Mouse (Mus musculus): ENCODE measurements at regions not wholly inside any gene's neighbourhood (a gene's known extent, or its start where the extent isn't known, plus 50 kb on each side); places are given as distances from the start of the nearest gene placed in this dataset.
"Not testable (repeated sequence)": the region's sequence is repeated elsewhere in the genome, so short reads cannot be mapped to it uniquely, and the experiment has no call there.

DNA sequence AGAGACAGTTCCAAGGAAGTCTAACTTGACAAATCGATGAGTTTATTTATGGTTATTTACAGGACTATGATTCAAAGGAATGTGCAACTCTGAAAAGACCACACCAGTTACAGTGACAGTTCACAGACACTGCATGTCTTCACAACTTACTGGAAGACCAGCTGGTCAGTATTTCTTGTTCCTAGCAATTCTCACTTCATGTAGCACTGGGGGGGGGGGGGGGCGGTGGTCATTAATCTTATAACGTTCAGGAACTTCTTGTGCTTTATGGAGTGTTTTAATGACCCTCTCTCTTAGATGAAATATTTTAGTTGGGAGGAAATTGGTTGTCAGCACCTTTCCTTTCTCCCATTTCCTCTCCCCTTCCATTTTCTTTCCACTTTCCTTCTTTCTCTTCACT, 1752.1 kb upstream of the Cntnap5a start:
- H3K4me2 ChIP-seq (ENCODE audit: low read length): no peak overlapping the region
- no peaks in the 10 kb centered on the region for H3K36me3 ChIP-seq (ENCODE audit: control insufficient read depth, insufficient read depth, low read length)
- no peaks in the 10 kb centered on the region for H3K4me1 ChIP-seq (ENCODE audit: control insufficient read depth, insufficient read depth, low read length)
- WGBS: 72% methylated on average over 3 of the region's 3 CpGs
- no peak overlapping the region for H3K27ac ChIP-seq (ENCODE audit: low read depth, low read length)
- H3K27me3 ChIP-seq (replicated peaks; ENCODE audit: control insufficient read depth, insufficient read depth, low read length): no peaks in the 10 kb centered on the region
- no peak overlapping the region for H3K9ac ChIP-seq (ENCODE audit: low read length)
- DNase-seq (ENCODE audit: low spot score) (no peak), ATAC-seq (no peak)
- H3K9me3 ChIP-seq (replicated peaks; ENCODE audit: control insufficient read depth, low read length): no peaks in the 10 kb centered on the region
- H3K4me3 ChIP-seq (ENCODE audit: low read depth, low read length): no peak overlapping the region

DNA sequence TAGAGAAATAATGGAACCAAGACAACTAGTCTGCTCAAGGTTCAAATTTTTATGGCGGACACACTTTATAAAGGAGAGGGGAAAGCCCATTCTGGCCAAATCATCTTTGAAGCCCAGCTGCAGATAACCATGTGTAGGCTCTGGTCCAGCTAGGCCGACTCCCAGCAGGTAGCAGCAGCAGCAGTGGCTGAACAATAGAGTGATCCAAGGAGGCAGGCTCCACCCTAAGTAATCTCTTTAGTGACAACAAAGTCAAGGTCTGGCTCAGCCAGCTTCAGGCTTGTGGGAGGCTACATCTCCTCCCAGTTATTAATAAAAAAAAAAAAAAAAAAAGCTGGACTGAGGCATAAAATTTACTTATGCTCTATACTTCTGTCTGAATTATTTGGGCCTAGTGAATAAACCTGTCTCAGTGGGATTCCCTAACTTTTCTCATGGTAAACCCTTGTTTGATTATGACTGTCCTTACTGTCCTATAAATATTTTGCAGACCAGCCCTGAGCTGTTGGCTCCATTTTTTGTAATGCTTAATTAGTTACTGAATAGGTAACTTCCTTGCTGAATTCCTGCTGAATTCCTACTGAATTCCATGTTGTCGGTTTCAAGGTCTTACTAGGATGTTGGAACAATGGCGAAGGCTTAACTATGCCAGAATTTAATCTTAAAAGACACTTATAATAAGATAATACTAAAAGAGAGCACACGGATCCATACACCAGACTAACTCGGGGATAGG, 1726.4 kb upstream of the Cntnap5a start:
- Histone ChIP-seq H3K27me3 (replicated peaks; ENCODE audit: control insufficient read depth, insufficient read depth, low read length) (no peaks in the 10 kb centered on the region), H3K9ac (ENCODE audit: low read length) (no peak overlapping the region), H3K4me1 (ENCODE audit: control insufficient read depth, insufficient read depth, low read length) (no peaks in the 10 kb centered on the region), H3K27ac (ENCODE audit: low read depth, low read length) (no peak overlapping the region), H3K9me3 (replicated peaks; ENCODE audit: control insufficient read depth, low read length) (no peaks in the 10 kb centered on the region), H3K4me2 (ENCODE audit: low read length) (no peak overlapping the region), H3K36me3 (ENCODE audit: control insufficient read depth, insufficient read depth, low read length) (no peaks in the 10 kb centered on the region), H3K4me3 (ENCODE audit: low read depth, low read length) (no peak overlapping the region)
- no peak for ATAC-seq
- WGBS: 85% methylated on average over 6 of the region's 6 CpGs
- no peak for DNase-seq (ENCODE audit: low spot score)

DNA sequence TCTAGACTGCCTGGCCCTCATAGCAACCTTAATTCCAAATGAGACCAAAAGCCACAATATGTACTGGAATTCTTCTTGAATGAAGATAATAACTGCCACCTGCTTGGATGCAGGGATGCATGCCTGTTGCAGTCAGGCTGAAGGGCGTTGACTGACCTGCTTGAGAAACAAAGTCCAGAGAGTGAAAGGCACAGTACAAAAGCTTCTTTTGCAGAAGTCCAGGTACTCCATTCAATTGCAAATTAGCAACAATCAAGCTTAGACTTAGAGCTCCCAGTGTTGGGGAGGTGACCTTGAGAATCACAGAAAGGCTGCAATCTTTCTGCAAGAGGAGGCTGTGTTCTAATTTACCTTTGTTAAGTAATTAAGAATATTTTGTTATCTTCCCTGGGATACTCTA, 1725.3 kb upstream of the Cntnap5a start:
- not testable (repeated sequence) for H3K4me1 ChIP-seq (ENCODE audit: control insufficient read depth, insufficient read depth, low read length); DNase-seq (ENCODE audit: low spot score); H3K27me3 ChIP-seq (replicated peaks; ENCODE audit: control insufficient read depth, insufficient read depth, low read length); H3K9ac ChIP-seq (ENCODE audit: low read length); H3K9me3 ChIP-seq (replicated peaks; ENCODE audit: control insufficient read depth, low read length); ATAC-seq; H3K36me3 ChIP-seq (ENCODE audit: control insufficient read depth, insufficient read depth, low read length); H3K4me3 ChIP-seq (ENCODE audit: low read depth, low read length); H3K4me2 ChIP-seq (ENCODE audit: low read length); H3K27ac ChIP-seq (ENCODE audit: low read depth, low read length)
- 55% methylated on average over 1 of the region's 1 CpGs for WGBS

DNA sequence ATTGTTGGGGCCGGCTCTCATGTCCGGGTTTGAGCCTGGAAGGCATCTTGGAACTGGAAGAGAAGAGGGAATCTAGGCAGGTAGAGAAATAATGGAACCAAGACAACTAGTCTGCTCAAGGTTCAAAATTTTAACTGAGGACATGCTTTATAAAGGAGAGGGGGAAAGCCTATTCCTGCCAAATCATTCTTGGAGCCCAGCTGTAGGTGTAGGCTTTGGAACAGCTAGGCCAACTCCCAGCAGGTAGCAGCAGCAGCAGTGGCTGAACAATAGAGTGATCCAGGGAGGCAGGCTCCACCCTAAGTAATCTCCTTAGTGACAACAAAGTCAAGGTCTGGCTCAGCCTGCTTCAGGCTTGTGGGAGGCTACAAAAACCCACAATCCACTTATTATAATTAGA, 1720.6 kb upstream of the Cntnap5a start:
- H3K4me2 ChIP-seq (ENCODE audit: low read length); H3K27me3 ChIP-seq (replicated peaks; ENCODE audit: control insufficient read depth, insufficient read depth, low read length); H3K9me3 ChIP-seq (replicated peaks; ENCODE audit: control insufficient read depth, low read length); H3K9ac ChIP-seq (ENCODE audit: low read length); H3K27ac ChIP-seq (ENCODE audit: low read depth, low read length); DNase-seq (ENCODE audit: low spot score); H3K4me1 ChIP-seq (ENCODE audit: control insufficient read depth, insufficient read depth, low read length); H3K36me3 ChIP-seq (ENCODE audit: control insufficient read depth, insufficient read depth, low read length); ATAC-seq; H3K4me3 ChIP-seq (ENCODE audit: low read depth, low read length): not testable (repeated sequence)
- WGBS: 47% methylated on average over 2 of the region's 2 CpGs

DNA sequence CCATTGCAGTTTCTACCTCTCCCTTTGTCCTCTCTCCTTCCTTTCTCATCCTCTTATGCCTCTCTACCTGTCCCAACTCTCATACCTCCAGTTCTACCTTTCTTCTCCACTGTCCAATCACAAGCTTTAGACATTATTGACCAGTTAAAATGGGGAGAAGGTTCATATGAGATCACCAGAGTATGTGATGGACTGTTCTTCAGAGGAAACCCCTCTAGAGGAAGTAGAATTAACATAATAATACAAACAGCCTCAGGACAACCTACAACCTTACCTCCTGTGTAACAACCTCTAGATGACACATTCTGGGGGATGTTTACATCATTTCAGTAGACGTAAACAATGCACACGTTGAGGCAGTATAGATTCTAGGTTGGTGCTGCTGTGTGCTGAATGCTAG, 1720.1 kb upstream of the Cntnap5a start:
- Histone ChIP-seq H3K27me3 (replicated peaks; ENCODE audit: control insufficient read depth, insufficient read depth, low read length) (no peaks in the 10 kb centered on the region), H3K9me3 (replicated peaks; ENCODE audit: control insufficient read depth, low read length) (no peaks in the 10 kb centered on the region), H3K36me3 (ENCODE audit: control insufficient read depth, insufficient read depth, low read length) (no peaks in the 10 kb centered on the region), H3K4me3 (ENCODE audit: low read depth, low read length) (no peak overlapping the region), H3K27ac (ENCODE audit: low read depth, low read length) (no peak overlapping the region), H3K4me2 (ENCODE audit: low read length) (no peak overlapping the region), H3K4me1 (ENCODE audit: control insufficient read depth, insufficient read depth, low read length) (no peaks in the 10 kb centered on the region), H3K9ac (ENCODE audit: low read length) (no peak overlapping the region)
- ATAC-seq (no peak), DNase-seq (ENCODE audit: low spot score) (no peak)
- WGBS: 60% methylated on average over 2 of the region's 2 CpGs

DNA sequence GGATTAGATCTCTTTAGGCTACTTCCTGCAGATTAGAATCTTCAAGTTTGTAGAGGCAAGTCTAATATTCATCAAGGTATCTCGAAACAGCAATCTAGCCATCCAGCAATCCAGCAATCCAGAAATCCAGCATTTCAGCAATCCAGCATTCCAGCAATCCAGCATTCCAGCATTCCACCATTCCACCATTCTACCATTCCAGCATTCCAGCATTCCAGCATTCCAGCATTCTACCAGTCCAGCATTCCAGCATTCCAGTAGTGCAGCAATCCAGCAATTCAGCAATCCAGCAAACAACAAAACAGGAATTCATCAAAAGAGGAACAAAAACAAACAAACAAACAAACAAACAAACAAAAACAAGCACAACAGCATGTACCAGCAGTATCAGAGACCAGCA, 1713.9 kb upstream of the Cntnap5a start:
- Histone ChIP-seq H3K4me1 (ENCODE audit: control insufficient read depth, insufficient read depth, low read length) (no peaks in the 10 kb centered on the region), H3K9me3 (replicated peaks; ENCODE audit: control insufficient read depth, low read length) (no peaks in the 10 kb centered on the region), H3K4me2 (ENCODE audit: low read length) (no peak overlapping the region), H3K36me3 (ENCODE audit: control insufficient read depth, insufficient read depth, low read length) (no peaks in the 10 kb centered on the region), H3K27ac (ENCODE audit: low read depth, low read length) (no peak overlapping the region), H3K27me3 (replicated peaks; ENCODE audit: control insufficient read depth, insufficient read depth, low read length) (no peaks in the 10 kb centered on the region), H3K4me3 (ENCODE audit: low read depth, low read length) (no peak overlapping the region), H3K9ac (ENCODE audit: low read length) (no peak overlapping the region)
- WGBS: 86% methylated on average over 1 of the region's 1 CpGs
- no peak for ATAC-seq
- no peak for DNase-seq (ENCODE audit: low spot score)

DNA sequence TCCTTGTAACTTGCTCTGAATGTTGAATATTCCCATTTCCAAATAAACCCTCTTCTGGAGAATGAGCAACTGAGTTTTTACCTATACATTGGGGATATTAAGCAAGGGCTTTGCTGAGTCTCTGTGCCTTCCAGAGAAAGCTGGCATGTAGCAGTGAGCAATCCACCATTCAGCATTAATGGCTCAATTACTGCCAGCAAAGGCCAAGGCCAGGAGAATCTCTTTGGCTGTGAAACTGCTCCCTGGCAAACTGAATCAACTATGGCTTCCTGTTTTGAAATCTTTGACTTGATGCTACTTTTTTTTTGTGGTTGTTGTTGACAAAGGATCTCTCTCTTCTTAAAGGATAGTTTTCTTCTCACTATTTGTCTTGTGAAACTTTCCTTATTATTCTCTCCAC, 1704.4 kb upstream of the Cntnap5a start:
- no peaks in the 10 kb centered on the region for H3K9me3 ChIP-seq (replicated peaks; ENCODE audit: control insufficient read depth, low read length)
- H3K4me2 ChIP-seq (ENCODE audit: low read length): no peak overlapping the region
- no peak overlapping the region for H3K27ac ChIP-seq (ENCODE audit: low read depth, low read length)
- H3K9ac ChIP-seq (ENCODE audit: low read length): no peak overlapping the region
- ATAC-seq (no peak), DNase-seq (ENCODE audit: low spot score) (no peak)
- no peaks in the 10 kb centered on the region for H3K36me3 ChIP-seq (ENCODE audit: control insufficient read depth, insufficient read depth, low read length)
- H3K27me3 ChIP-seq (replicated peaks; ENCODE audit: control insufficient read depth, insufficient read depth, low read length): no peaks in the 10 kb centered on the region
- H3K4me1 ChIP-seq (ENCODE audit: control insufficient read depth, insufficient read depth, low read length): no peaks in the 10 kb centered on the region
- no peak overlapping the region for H3K4me3 ChIP-seq (ENCODE audit: low read depth, low read length)

DNA sequence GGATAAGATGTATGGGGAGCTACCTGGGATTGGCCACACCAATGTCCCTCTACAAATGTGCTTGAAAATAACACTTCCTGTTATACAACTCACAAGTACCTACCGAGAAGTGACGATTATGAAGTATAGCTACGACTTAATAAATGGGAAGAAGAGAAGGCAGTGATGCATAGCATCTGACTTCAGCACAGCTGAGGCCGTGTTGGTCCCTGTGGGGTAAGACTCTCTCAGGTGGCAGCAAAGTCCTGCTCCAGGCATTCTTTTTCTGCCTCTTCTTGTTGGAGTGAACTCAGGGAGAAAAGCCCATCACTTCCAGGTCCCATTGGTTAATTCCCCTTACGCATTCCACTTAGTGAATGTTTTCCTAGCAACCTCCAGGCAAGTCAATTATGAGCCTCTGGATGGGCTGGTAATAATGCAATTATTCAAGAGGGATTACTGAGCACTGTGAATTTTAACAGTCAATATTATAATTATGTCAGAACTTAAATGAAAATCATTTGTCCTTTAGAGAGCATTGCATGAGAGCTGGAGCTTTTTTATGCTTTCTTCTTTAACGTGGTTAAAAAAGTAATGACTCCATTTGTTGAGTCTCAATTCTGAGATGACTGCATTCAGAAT, 1694.8 kb upstream of the Cntnap5a start:
- DNase-seq (ENCODE audit: low spot score): no peak

DNA sequence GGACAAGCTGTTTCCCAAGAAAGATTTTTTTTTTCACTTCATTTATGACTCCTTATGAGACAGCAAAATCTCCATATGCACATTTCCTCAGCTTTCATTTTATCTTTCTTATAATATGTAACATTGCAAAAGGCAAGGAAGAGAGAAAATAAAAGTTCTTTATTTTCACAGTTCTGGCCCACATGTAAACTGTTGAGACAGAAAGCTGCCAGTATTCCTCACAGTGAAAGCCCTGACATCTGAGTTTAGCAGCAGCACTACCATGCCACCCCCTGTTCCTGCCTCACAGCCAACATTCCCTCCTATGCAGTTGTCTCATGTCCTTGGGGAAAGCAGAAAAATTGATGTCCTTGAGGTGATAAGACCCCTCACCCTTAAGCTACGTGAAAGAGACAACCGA, 1692.1 kb upstream of the Cntnap5a start:
- Histone ChIP-seq H3K27me3 (replicated peaks; ENCODE audit: control insufficient read depth, insufficient read depth, low read length) (no peaks in the 10 kb centered on the region), H3K36me3 (ENCODE audit: control insufficient read depth, insufficient read depth, low read length) (no peaks in the 10 kb centered on the region), H3K4me2 (ENCODE audit: low read length) (no peak overlapping the region), H3K9ac (ENCODE audit: low read length) (no peak overlapping the region), H3K9me3 (replicated peaks; ENCODE audit: control insufficient read depth, low read length) (no peaks in the 10 kb centered on the region), H3K4me1 (ENCODE audit: control insufficient read depth, insufficient read depth, low read length) (no peaks in the 10 kb centered on the region), H3K27ac (ENCODE audit: low read depth, low read length) (no peak overlapping the region), H3K4me3 (ENCODE audit: low read depth, low read length) (no peak overlapping the region)
- ATAC-seq (no peak), DNase-seq (ENCODE audit: low spot score) (no peak)
- WGBS: 81% methylated on average over 2 of the region's 2 CpGs

More for the DNA sequence above, 1694.8 kb upstream of the Cntnap5a start:
- H3K4me3 ChIP-seq (ENCODE audit: low read depth, low read length): no peak overlapping the region
- no peak for ATAC-seq
- 58% methylated on average over 6 of the region's 6 CpGs for WGBS
- H3K36me3 ChIP-seq (ENCODE audit: control insufficient read depth, insufficient read depth, low read length): no peaks in the 10 kb centered on the region
- H3K27me3 ChIP-seq (replicated peaks; ENCODE audit: control insufficient read depth, insufficient read depth, low read length): no peaks in the 10 kb centered on the region
- H3K27ac ChIP-seq (ENCODE audit: low read depth, low read length): no peak overlapping the region
- H3K9me3 ChIP-seq (replicated peaks; ENCODE audit: control insufficient read depth, low read length): no peaks in the 10 kb centered on the region
- no peak overlapping the region for H3K9ac ChIP-seq (ENCODE audit: low read length)
- H3K4me2 ChIP-seq (ENCODE audit: low read length): no peak overlapping the region
- no peaks in the 10 kb centered on the region for H3K4me1 ChIP-seq (ENCODE audit: control insufficient read depth, insufficient read depth, low read length)

Data from forebrain, embryonic 14.5 days (tissue).